Mouse (Mus musculus): ENCODE results near the gene 5330417H12Rik. TPM values are rescaled to one million over a fixed set of nuclear protein-coding genes. Genes with fewer than 3 reads are reported as not detected.

The 5330417H12Rik gene
- polyA plus RNA-seq, 1 experiment: not detected

- TF ChIP-seq GATA1 (IDR thresholded peaks at IDR 0.05; ENCODE audit: borderline replicate concordance, low read length) (no peak), FLI1 (IDR thresholded peaks at IDR 0.05; ENCODE audit: low read length) (no peak)
- Histone ChIP-seq H3K36me3 (replicated peaks; ENCODE audit: low read length) (no peaks in the 10 kb centered on the region), H3K4me1 (peaks cover 23% of the 10 kb centered on the region), H3K4me3 (replicated peaks) (no peak overlapping the region), H3K27me3 (replicated peaks) (peaks cover 2% of the 10 kb centered on the region), H3K9me3 (no peaks in the 10 kb centered on the region)
Observed at GRCm38 (mm10) chr7:107592641-107593040, 32.3 kb downstream of the 5330417H12Rik start.

GRCm38 (mm10) chr7:107574276-107574675 is 50.7 kb downstream of the 5330417H12Rik start:
- no peaks in the 10 kb centered on the region for H3K4me1 ChIP-seq
- TF ChIP-seq GATA1 (IDR thresholded peaks at IDR 0.05; ENCODE audit: borderline replicate concordance, low read length) (no peak), FLI1 (IDR thresholded peaks at IDR 0.05; ENCODE audit: low read length) (no peak)
- H3K27me3 ChIP-seq (replicated peaks): no peaks in the 10 kb centered on the region

More at GRCm38 (mm10) chr7:107574276-107574675, 50.7 kb downstream of the 5330417H12Rik start:
- H3K36me3 ChIP-seq (replicated peaks; ENCODE audit: low read length): no peaks in the 10 kb centered on the region
- H3K9me3 ChIP-seq: 0 out of 2 replicates have a peak, but pooled peaks cover 5% of the 10 kb centered on the region
- H3K4me3 ChIP-seq (replicated peaks): no peak overlapping the region

Other genes with a start within 250 kb of the 5330417H12Rik start
- not detected in 2 replicates for gene Olfml1, start 57.7 kb downstream of the 5330417H12Rik start, polyA plus RNA-seq (2012; ENCODE audit: insufficient read depth, low replicate concordance)
- gene Ppfibp2, start 30.0 kb downstream of the 5330417H12Rik start, polyA plus RNA-seq (2012; ENCODE audit: insufficient read depth, low replicate concordance): 0.66 and 1.6 TPM in 2 replicates
- not detected in 2 replicates for gene Cyb5r2, start 132.9 kb upstream of the 5330417H12Rik start, polyA plus RNA-seq (2012; ENCODE audit: insufficient read depth, low replicate concordance)
- gene Ovch2, start 176.0 kb upstream of the 5330417H12Rik start, polyA plus RNA-seq (2012; ENCODE audit: insufficient read depth, low replicate concordance): not detected in 2 replicates
- not detected in 2 replicates for gene Olfr467, start 187.1 kb upstream of the 5330417H12Rik start, polyA plus RNA-seq (2012; ENCODE audit: insufficient read depth, low replicate concordance)
- not detected in 2 replicates for gene Olfr469, start 200.4 kb upstream of the 5330417H12Rik start, polyA plus RNA-seq (2012; ENCODE audit: insufficient read depth, low replicate concordance)
- gene Olfr470, start 222.3 kb upstream of the 5330417H12Rik start, polyA plus RNA-seq (2012; ENCODE audit: insufficient read depth, low replicate concordance): not detected in 2 replicates

Data from megakaryocyte, embryonic 14.5 days (primary cell).